Mouse (Mus musculus): ENCODE results near the gene AW551984. TPM values are rescaled to one million over a fixed set of nuclear protein-coding genes. Genes with fewer than 3 reads are reported as not detected.

The AW551984 gene
- polyA plus RNA-seq (2014; fragmentation: Illumina TruSeq; extraction: RNeasy Lipid Tissue Mini Kit (QIAGEN cat#74804); ENCODE audit: low read depth, low replicate concordance) = 0.26 TPM

DNA sequence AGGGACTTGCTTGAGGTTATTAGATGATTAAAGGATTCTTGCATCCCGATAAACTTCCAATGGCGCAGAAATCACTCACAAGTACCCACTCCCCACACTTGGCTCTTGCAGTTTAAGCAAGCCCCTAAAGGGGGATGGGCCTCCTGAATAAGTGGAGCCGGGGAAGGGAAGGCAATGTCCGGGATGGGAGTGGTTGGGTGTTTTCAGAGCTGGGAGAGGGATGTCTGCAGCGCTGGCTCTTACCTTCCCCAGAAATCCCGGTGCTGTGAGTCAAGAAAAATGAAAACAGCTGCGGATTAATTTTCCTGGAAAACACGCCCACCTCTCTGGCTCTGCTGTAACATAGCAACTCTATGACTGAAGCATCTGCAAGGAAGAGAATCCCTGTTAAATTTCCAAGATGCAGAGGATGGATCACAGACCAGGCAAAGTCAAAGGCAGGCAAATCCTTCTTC lies at the start of gene AW551984:
TSS of gene AW551984 (minus strand) at position 405 of the 455 bp plus-strand sequence.

DNA sequence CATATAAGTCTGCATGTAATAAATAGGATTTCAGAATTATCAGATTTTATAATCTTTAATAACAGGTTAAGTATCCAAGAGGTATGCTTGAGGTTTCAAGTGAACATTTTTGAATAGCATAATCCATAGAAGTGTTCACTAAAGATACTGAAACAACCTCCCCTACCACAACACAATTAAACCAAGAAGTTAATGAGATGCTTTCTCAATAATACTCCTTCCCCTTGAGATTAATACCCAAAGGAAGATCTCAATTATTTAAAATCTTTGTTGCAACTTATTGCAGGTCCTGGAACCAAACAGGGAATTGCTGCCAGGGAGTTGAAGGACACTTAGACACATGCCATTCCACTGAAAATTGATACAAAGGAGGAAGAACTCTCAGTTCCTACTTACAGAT lies 40.6 kb upstream of the AW551984 start, which contains the start of gene Olfr961:
TSS of gene Olfr961 (plus strand) at position 301 of the 400 bp plus-strand sequence.

DNA sequence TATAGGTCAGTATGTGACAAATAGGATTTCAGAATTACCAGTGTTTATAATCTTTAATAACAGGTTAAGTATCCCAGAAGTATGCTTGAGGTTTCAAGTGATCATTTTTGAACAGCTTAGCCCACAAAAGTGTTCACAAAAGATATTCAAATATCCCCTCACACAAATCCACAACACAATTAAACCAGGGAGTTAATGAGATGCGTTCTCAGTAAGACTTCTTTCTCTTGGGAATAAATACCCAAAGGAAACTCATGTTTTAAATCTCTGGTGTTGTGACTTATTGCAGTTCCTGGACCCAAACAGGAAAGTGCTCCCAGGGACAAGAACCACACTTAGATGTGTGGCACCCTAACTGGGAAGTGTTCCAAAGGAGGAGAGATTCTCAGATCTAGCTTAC lies 16.9 kb upstream of the AW551984 start, which contains the start of gene Olfr960:
TSS of gene Olfr960 (plus strand) at position 301 of the 400 bp plus-strand sequence.

DNA sequence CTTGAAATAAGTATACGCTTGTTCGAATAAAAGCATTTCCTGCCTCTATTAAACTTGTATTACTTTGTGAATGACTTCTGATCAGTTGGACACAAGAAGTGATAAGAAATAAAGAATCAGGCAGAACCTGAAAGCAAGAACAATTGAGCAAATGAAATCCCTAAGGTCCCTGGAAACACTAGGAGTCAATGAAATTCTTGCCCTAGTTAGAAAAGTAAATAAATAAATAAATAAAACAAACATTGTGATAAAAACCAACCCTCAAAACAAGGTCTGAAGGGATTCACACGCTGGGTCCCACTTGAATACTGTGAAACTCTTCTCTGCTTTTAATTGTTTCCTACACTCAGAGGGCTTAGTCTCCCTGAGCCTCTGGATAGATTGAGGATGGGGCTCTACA lies 6.2 kb upstream of the AW551984 start, which contains the start of gene Olfr148:
TSS of gene Olfr148 (plus strand) at position 301 of the 400 bp plus-strand sequence.

DNA sequence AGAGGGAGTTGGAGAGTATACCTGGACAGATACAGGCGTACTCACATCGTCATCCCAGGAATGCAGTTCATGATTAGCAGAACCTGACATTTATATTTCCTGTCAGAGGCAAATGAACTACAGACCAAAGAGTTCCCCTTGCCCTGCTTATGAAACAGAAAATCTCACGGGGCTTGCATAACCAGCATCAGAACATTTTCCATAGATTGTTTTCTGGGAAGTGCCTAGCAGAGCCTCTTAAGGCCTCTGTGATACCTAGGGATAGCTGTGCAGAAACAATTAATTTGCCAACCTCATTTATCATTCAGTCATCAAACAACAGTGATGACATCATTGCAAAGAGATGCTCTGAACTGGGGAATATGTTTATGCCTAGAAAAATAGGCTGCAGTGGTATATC lies 28.7 kb downstream of the AW551984 start, which contains the start of gene Olfr959:
TSS of gene Olfr959 (minus strand) at position 101 of the 400 bp plus-strand sequence.

DNA sequence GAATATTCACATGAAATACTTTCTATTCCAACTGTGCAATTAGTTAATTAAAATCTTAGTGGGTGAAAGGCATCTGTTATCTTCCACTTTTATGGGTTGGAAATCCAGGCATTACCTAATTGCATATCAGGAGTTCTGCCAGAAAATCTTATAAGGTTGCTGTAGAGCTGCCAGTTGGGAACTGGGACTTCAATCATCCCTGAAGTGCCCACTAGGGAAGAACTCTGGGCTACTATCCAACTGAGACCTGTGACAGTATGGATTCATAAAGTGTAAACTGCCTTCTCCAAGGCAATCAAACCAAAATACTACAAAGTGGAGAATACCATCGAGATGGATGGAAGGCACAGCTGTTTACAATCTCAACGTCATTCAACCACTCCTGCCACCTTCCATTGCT lies 50.3 kb downstream of the AW551984 start, which contains the start of gene Olfr958:
TSS of gene Olfr958 (minus strand) at position 109 of the 400 bp plus-strand sequence.

Other genes starting within 250 kb of the AW551984 start
- not detected for gene Olfr951, start 217.0 kb downstream of the AW551984 start, polyA plus RNA-seq (2014; fragmentation: Illumina TruSeq; extraction: RNeasy Lipid Tissue Mini Kit (QIAGEN cat#74804); ENCODE audit: low read depth, low replicate concordance)
- not detected for gene Olfr952, start 177.3 kb downstream of the AW551984 start, polyA plus RNA-seq (2014; fragmentation: Illumina TruSeq; extraction: RNeasy Lipid Tissue Mini Kit (QIAGEN cat#74804); ENCODE audit: low read depth, low replicate concordance)
- gene Olfr954, start 147.7 kb downstream of the AW551984 start, polyA plus RNA-seq (2014; fragmentation: Illumina TruSeq; extraction: RNeasy Lipid Tissue Mini Kit (QIAGEN cat#74804); ENCODE audit: low read depth, low replicate concordance) = not detected
- gene Olfr955, start 132.5 kb downstream of the AW551984 start, polyA plus RNA-seq (2014; fragmentation: Illumina TruSeq; extraction: RNeasy Lipid Tissue Mini Kit (QIAGEN cat#74804); ENCODE audit: low read depth, low replicate concordance) = not detected
- gene Olfr44, start 110.4 kb downstream of the AW551984 start, polyA plus RNA-seq (2014; fragmentation: Illumina TruSeq; extraction: RNeasy Lipid Tissue Mini Kit (QIAGEN cat#74804); ENCODE audit: low read depth, low replicate concordance) = not detected
- not detected for gene Olfr957, start 88.6 kb downstream of the AW551984 start, polyA plus RNA-seq (2014; fragmentation: Illumina TruSeq; extraction: RNeasy Lipid Tissue Mini Kit (QIAGEN cat#74804); ENCODE audit: low read depth, low replicate concordance)
- not detected for gene Olfr958, start 50.3 kb downstream of the AW551984 start, polyA plus RNA-seq (2014; fragmentation: Illumina TruSeq; extraction: RNeasy Lipid Tissue Mini Kit (QIAGEN cat#74804); ENCODE audit: low read depth, low replicate concordance)
- gene Olfr959, start 28.8 kb downstream of the AW551984 start, polyA plus RNA-seq (2014; fragmentation: Illumina TruSeq; extraction: RNeasy Lipid Tissue Mini Kit (QIAGEN cat#74804); ENCODE audit: low read depth, low replicate concordance) = not detected
- not detected for gene Olfr148, start 6.3 kb upstream of the AW551984 start, polyA plus RNA-seq (2014; fragmentation: Illumina TruSeq; extraction: RNeasy Lipid Tissue Mini Kit (QIAGEN cat#74804); ENCODE audit: low read depth, low replicate concordance)
- not detected for gene Olfr960, start 17.0 kb upstream of the AW551984 start, polyA plus RNA-seq (2014; fragmentation: Illumina TruSeq; extraction: RNeasy Lipid Tissue Mini Kit (QIAGEN cat#74804); ENCODE audit: low read depth, low replicate concordance)
- gene Olfr961, start 40.7 kb upstream of the AW551984 start, polyA plus RNA-seq (2014; fragmentation: Illumina TruSeq; extraction: RNeasy Lipid Tissue Mini Kit (QIAGEN cat#74804); ENCODE audit: low read depth, low replicate concordance) = not detected
- not detected for gene Olfr963, start 62.8 kb upstream of the AW551984 start, polyA plus RNA-seq (2014; fragmentation: Illumina TruSeq; extraction: RNeasy Lipid Tissue Mini Kit (QIAGEN cat#74804); ENCODE audit: low read depth, low replicate concordance)
- gene Olfr149, start 102.7 kb upstream of the AW551984 start, polyA plus RNA-seq (2014; fragmentation: Illumina TruSeq; extraction: RNeasy Lipid Tissue Mini Kit (QIAGEN cat#74804); ENCODE audit: low read depth, low replicate concordance) = not detected
- not detected for gene Olfr965, start 107.0 kb upstream of the AW551984 start, polyA plus RNA-seq (2014; fragmentation: Illumina TruSeq; extraction: RNeasy Lipid Tissue Mini Kit (QIAGEN cat#74804); ENCODE audit: low read depth, low replicate concordance)
- not detected for gene Olfr150, start 126.6 kb upstream of the AW551984 start, polyA plus RNA-seq (2014; fragmentation: Illumina TruSeq; extraction: RNeasy Lipid Tissue Mini Kit (QIAGEN cat#74804); ENCODE audit: low read depth, low replicate concordance)
- gene Olfr967, start 141.8 kb upstream of the AW551984 start, polyA plus RNA-seq (2014; fragmentation: Illumina TruSeq; extraction: RNeasy Lipid Tissue Mini Kit (QIAGEN cat#74804); ENCODE audit: low read depth, low replicate concordance) = not detected
- not detected for gene Olfr968, start 178.8 kb upstream of the AW551984 start, polyA plus RNA-seq (2014; fragmentation: Illumina TruSeq; extraction: RNeasy Lipid Tissue Mini Kit (QIAGEN cat#74804); ENCODE audit: low read depth, low replicate concordance)
- not detected for gene Olfr969, start 186.5 kb upstream of the AW551984 start, polyA plus RNA-seq (2014; fragmentation: Illumina TruSeq; extraction: RNeasy Lipid Tissue Mini Kit (QIAGEN cat#74804); ENCODE audit: low read depth, low replicate concordance)
- gene Olfr970, start 204.5 kb upstream of the AW551984 start, polyA plus RNA-seq (2014; fragmentation: Illumina TruSeq; extraction: RNeasy Lipid Tissue Mini Kit (QIAGEN cat#74804); ENCODE audit: low read depth, low replicate concordance) = not detected
- gene Olfr971, start 232.5 kb upstream of the AW551984 start, polyA plus RNA-seq (2014; fragmentation: Illumina TruSeq; extraction: RNeasy Lipid Tissue Mini Kit (QIAGEN cat#74804); ENCODE audit: low read depth, low replicate concordance) = not detected

Data from heart, adult 10 weeks (tissue).